In genomic region chr15:8884608-8885467, GRCm38 (mm10) we compare ENCODE assay signal across 8 mouse cellular contexts.
DNase-seq lines count a peak whose midpoint lies in the region; ATAC-seq lines count a peak whose summit lies in the region.

No protein-coding gene starts in this region.

- ATAC-seq in heart, embryonic 15.5 days (replicated peaks; ENCODE audit: insufficient number of reproducible peaks, insufficient read depth, low FRiP score, low read depth), result no peak

- H3K9ac ChIP-seq in heart, embryonic 15.5 days, result no peak overlapping the region

- H3K4me1 ChIP-seq in heart, embryonic 15.5 days (replicated peaks), result no peaks in the 10 kb centered on the region

- DNase-seq in heart, adult 11 months, result no peak
- peak; percentile 44 for DNase-seq in Muller cell, postnatal 12 days (ENCODE audit: inconsistent ontology term)
- DNase-seq in fibroblast of lung, adult 2 months (ENCODE audit: low read depth), result peak; percentile 19
- DNase-seq in kidney, postnatal 14 days, result peak; percentile 34
- DNase-seq in frontal cortex, postnatal 25 days (ENCODE audit: low spot score in 2 of 2), result no peak
- no peak for DNase-seq in ovary, adult 18-20 months (ENCODE audit: low spot score)
- DNase-seq in left cerebral cortex, adult 11 months (ENCODE audit: low spot score), result no peak

- H3K27ac ChIP-seq in heart, embryonic 15.5 days, result no peak overlapping the region

- H3K27me3 ChIP-seq in heart, embryonic 15.5 days, result no peaks in the 10 kb centered on the region

- WGBS in heart, embryonic 15.5 days, result 53% methylated on average over 18 of the region's 18 CpGs

- H3K4me3 ChIP-seq in heart, embryonic 15.5 days, result no peak overlapping the region

- H3K36me3 ChIP-seq in heart, embryonic 15.5 days, result no peaks in the 10 kb centered on the region

- H3K9me3 ChIP-seq in heart, embryonic 15.5 days (replicated peaks), result no peaks in the 10 kb centered on the region

- H3K4me2 ChIP-seq in heart, embryonic 15.5 days, result peak overlapping the region; percentile 21; the same call in 1 of the 2 replicates

Comparison
In these comparisons a context has a peak if more than half of its experiments do, and no peak if none do; other contexts are left out.
1. DNase-seq: peak in Muller cell, postnatal 12 days (single experiment), fibroblast of lung, adult 2 months (single experiment) and kidney, postnatal 14 days (single experiment); none in heart, adult 11 months (single experiment), frontal cortex, postnatal 25 days (0 of 2), ovary, adult 18-20 months (single experiment) and left cerebral cortex, adult 11 months (single experiment).